Mouse (Mus musculus) liver, adult 10 weeks (tissue): ENCODE measurements around the gene H2-Aa. TPM values are rescaled to one million over a fixed set of nuclear protein-coding genes. Genes with fewer than 3 reads are reported as not detected.

Experiments used
- polyA plus RNA-seq: library from polyadenylated mRNA; stranded (reverse); fragments of 350-450 nt; fragmentation: Illumina TruSeq; extraction: RNeasy Lipid Tissue Mini Kit (QIAGEN cat#74804); gene quantifications from one replicate; pipeline ENCODE4 v1.2.3, GENCODE M21; 2014; ENCODE audit warnings: low read depth, low replicate concordance

Gene H2-Aa
- 22.0 TPM for polyA plus RNA-seq

DNA sequence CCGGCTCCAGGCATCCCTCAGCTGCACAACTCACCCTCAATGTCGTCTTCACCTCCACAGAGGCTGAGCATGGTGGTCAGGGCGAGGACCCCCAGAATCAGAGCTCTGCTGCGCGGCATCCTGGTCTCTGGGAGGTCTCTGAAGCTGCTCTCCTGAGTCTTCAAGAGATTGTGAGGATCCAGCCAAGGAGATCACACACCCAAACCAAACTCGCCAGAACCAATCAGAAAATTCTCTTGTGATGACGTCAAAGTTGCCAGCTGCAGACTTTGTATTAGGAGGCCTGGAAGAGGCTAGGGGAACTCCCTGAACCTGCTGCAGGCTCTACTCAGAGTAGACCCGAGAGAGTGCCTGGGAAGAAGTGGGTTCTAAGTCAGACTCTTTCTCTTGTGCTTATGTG, at the start of gene H2-Aa:
Gene H2-Aa (minus strand): TSS at position 176 of the 400 bp plus-strand sequence.

DNA sequence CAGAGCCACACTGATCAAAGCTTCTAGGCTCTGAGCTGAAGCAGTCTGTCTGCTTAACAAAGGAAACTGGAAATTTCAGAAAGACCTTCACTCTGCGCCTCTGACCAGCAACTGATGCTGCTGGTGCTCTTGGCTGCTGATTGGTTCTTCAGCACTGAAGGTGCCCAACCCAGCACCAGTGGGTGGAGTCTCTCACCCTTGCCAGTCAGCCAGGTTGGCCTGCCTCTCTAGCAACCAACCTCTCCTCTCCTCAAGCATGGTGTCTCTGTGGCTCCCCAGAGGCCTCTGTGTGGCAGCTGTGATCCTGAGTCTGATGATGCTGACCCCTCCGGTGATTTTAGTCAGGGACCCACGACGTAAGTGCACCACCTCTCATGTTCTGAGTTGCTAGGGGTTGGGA, 37.8 kb upstream of the H2-Aa start, which contains the start of gene H2-Eb2:
Gene H2-Eb2 (plus strand): TSS at position 230 of the 400 bp plus-strand sequence.

DNA sequence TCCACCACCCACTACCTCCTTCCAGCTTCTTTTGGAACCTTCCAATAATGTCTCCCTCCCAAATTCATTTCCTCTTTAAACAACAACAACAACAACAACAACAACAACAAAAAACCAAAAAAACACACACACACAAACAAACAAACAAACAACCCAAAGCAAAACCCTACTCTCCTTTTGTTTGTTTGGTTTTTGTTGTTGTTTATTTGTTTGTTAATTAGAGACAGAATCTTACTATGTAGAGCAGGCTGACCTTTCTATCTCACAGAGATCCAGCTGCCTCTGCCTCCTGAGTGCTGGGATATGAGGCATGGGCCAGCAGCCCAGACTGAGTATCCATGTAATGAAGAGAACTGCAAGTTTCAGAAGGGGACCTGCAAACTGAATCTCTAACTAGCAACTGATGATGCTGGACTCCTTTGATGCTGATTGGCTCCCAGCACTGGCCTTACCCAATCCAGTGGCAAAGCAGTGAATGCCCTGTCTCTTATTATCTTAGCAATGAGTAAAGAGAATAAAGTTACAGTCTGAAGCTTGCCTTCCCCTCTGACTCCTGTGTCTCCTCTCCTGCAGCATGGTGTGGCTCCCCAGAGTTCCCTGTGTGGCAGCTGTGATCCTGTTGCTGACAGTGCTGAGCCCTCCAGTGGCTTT, 17.9 kb upstream of the H2-Aa start, which contains the start of gene H2-Eb1:
Gene H2-Eb1 (plus strand): TSS at position 488 of the 651 bp plus-strand sequence.

DNA sequence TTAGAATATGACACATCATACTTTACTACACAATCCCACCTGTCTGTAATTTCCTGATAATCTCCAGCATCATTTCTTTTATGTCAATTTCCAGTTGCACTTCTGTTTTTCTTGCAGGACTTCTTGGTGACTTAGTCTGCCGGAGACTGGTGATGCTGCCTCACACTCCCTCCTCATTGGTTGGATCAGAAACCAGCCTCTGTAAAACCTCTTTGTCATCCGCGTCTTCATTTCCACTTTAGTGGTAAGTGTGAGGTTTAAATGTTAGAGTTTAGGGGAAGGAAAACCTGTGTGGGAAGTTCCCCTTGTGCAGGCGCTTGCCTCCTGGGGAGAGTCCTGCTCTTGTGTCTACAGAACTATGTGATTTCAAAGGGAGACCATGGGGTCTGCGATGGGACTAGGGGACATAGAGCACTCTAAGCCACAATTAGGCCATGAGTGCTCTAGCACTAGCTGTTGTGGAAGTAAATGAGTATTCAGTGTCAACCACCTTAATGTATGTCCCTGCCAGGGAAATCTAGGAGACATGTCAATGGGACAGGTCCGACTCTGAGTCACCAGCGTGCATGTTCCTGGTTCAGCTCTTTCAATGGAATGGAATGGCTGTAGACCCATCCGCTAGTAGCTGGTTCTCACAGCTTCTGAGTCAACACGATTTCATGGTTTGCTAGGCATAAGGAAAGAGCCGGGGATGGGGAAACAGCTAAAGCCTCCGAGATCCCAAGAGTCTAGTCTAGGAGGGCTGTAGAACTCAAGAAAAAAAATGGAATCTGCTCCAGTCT, 29.8 kb downstream of the H2-Aa start, which contains the start of gene H2-Ab1:
Gene H2-Ab1 (plus strand): TSS at position 96 of the 782 bp plus-strand sequence.

DNA sequence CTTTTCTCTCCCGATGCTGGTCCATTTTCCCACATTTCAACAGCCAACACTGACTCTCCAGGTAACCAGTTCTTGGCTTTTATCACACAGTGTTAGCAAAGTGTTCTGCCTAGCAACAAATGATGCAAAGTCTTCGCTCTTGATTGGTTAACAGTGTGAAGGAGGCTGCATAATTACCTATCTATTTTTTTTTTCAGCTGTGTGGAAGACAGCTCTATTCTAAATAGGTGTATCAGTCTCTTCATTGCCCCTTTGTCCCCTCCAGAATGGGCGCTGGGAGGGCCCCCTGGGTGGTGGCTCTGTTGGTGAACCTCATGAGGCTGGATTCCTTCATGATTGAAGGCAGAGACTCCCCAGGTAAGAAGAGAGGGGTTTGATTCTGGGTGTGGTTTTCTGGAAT, 48.9 kb downstream of the H2-Aa start, which contains the start of gene H2-Ob:
Gene H2-Ob (plus strand): TSS at position 198 of the 400 bp plus-strand sequence.

Other genes with a start within 250 kb of the H2-Aa start
- gene Col11a2, start 248.4 kb downstream of the H2-Aa start, polyA plus RNA-seq: not detected
- not detected for gene H2-Oa, start 195.5 kb downstream of the H2-Aa start, polyA plus RNA-seq
- gene H2-DMa, start 168.3 kb downstream of the H2-Aa start, polyA plus RNA-seq: 1.2 TPM
- gene Brd2, start 165.2 kb downstream of the H2-Aa start, polyA plus RNA-seq: 94.0 TPM
- 0.64 TPM for gene H2-DMb2, start 144.5 kb downstream of the H2-Aa start, polyA plus RNA-seq
- gene H2-DMb1, start 134.8 kb downstream of the H2-Aa start, polyA plus RNA-seq: 2.6 TPM
- 2.8 TPM for gene Tap1, start 100.3 kb downstream of the H2-Aa start, polyA plus RNA-seq
- gene Psmb9, start 100.1 kb downstream of the H2-Aa start, polyA plus RNA-seq: 6.2 TPM
- gene Psmb8, start 90.1 kb downstream of the H2-Aa start, polyA plus RNA-seq: 3.0 TPM
- gene Tap2, start 84.3 kb downstream of the H2-Aa start, polyA plus RNA-seq: 1.1 TPM
- gene H2-Ob, start 48.9 kb downstream of the H2-Aa start, polyA plus RNA-seq: 1.2 TPM
- gene H2-Ab1, start 30.1 kb downstream of the H2-Aa start, polyA plus RNA-seq: 18.9 TPM
- 3.5 TPM for gene H2-Eb1, start 18.0 kb upstream of the H2-Aa start, polyA plus RNA-seq
- 0.11 TPM for gene H2-Eb2, start 37.8 kb upstream of the H2-Aa start, polyA plus RNA-seq
- not detected for gene Btnl2, start 67.0 kb upstream of the H2-Aa start, polyA plus RNA-seq
- gene Btnl1, start 89.3 kb upstream of the H2-Aa start, polyA plus RNA-seq: not detected
- gene BC051142, start 111.0 kb upstream of the H2-Aa start, polyA plus RNA-seq: not detected
- gene Btnl4, start 189.5 kb upstream of the H2-Aa start, polyA plus RNA-seq: not detected
- not detected for gene Btnl6, start 229.5 kb upstream of the H2-Aa start, polyA plus RNA-seq